Mouse (Mus musculus): ENCODE data around the gene Flt1.

Gene Flt1

GRCm38 (mm10) chr5:147725831-147726700 is at the start of gene Flt1:
Gene Flt1 (minus strand): TSS chr5:147726011.
- peak; percentile 87 for DNase-seq

DNA sequence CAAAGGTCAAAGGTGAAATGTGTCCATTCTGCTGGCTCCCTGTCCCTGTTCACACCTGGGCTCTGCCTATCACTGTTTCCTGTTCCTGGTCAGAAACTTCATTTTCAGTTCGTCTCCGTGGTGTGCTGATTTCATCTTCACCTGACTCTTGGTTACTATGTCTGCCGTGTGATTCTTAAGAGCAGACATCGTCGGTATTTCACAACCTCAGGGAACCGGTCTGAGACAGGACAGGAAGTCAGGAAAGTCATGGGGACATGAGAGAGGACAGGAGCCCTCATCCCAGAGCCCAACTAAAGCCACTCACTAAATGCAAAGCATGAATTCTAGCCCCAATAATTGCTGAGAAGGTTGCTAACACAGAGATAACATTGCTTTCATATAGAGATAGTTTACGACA is 49.4 kb upstream of the Flt1 start:
- DNase-seq, result no peak

DNA sequence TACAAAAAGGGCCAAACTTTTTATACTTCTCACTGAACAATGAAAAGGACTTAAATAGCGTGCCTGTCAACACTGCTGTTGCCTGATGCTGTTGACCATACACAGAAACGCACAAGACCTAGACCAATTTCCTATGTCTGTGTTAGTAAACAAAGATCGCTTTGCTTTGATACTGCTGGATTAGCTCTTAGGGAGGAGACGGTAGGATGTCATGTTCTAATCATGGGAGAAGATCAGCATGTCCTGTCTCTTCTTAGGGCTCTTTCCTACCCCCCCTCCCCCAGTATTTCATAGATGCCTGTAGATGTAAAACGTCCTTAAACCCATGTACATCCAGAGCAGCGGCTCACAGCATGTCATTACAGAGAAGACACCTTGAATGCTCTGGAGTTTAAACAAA is 44.1 kb upstream of the Flt1 start:
- no peak for DNase-seq

DNA sequence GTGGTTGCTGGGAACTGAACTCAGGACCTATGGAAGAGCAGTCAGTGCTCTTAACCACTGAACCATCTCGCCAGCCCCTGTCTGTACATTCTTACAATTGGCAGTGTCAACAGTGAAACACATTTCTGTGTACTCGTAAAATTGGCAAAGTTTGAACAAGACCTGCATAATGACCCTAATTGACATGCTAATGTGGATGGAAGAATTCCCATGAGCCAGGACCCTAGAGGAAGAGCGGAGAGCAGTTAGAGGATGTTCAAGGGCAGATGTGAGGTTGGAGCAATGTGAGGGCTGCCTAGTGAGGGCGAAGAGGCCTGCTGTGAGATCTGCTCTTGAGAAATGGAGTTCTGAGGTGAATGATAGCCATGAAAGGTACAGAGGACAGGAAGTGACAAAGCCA is 38.2 kb upstream of the Flt1 start:
- no peak for DNase-seq

DNA sequence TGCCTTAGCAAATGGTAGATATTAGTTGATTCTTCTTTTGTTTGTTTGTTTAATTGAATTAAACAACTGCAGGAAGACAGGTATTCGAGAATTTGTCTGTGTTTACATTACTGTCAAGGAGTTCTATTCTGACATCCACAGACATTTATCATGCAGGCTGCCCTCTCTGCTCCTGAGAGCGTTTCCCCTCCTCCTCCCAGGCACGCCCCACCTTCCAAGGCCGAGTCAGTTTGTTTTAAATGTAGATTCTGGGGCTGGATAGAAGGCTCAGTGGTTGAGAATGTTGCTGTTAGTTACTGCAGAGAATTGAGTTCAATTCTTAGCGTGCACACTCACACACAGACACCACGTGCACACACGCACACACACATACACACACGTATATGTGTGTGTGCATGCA is 36.2 kb upstream of the Flt1 start:
- no peak for DNase-seq

GRCm38 (mm10) chr5:147761275-147761674 is 35.5 kb upstream of the Flt1 start:
- DNase-seq, result no peak

DNA sequence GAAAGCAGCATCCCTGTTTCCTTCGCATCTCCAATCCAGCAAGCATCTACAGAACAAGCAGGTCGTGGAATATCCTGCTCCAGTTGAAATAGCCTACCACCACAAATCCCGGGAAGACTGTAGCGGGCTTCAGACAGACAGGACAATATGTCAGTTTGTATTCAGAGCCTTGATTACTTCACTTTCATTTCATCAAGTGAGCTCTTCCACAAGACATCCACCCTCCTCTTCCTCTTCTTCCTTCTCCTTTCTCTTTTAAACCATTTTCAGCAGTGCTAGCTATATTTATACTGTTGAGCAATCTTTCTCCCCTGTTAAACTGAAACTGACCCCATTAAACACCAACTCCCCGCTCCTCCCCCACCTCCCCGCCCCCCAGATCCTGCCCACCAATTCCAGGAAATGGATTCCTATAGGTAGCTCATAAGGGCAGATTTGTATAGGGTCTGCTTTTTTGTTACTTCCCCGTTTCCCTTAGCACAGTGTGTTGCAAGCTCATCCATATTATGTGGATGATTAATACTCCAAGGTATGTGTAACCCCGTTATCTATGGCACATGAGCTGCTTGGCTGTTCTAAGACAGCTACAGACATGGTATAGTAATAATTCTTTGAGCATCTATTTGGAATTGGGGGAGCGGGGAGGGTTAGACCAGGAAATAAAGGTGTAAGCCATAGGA is 33.0 kb upstream of the Flt1 start:
- DNase-seq, result no peak

DNA sequence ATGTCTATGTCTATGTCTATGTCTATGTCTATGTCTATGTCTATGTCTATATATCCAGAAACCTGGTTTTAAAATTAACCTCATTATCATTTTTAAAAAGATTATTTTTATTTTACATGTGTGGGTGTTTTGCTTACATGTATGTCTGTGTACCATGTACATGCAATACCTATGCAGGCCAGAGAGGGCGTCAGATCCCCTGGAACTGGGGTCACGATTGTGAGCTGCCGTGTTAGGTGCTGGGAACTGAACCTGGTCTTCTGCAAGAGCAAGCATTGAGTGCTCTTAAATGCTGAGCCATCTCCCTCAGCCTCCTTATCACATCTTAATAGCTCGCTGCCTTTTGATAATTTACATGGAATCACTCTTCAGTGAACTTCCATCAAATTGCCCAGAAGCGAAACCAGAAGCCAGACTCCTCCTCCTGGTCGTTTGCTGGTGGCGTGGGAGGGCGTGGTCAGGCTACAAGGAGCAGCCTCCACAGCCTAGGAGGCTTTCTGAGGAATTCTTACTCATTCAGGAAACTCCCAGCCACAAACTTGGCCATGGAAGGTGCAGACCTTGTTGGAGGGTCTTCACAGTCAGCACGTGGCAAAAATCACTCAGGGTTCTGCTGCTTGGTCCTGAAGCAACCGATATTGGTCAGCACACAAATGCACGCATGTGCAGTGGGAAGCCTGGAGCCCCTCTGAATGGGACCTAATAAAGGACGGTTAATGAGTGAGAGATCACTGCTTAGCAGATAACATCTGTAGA is 32.2 kb upstream of the Flt1 start:
- peak; percentile 69 for DNase-seq

DNA sequence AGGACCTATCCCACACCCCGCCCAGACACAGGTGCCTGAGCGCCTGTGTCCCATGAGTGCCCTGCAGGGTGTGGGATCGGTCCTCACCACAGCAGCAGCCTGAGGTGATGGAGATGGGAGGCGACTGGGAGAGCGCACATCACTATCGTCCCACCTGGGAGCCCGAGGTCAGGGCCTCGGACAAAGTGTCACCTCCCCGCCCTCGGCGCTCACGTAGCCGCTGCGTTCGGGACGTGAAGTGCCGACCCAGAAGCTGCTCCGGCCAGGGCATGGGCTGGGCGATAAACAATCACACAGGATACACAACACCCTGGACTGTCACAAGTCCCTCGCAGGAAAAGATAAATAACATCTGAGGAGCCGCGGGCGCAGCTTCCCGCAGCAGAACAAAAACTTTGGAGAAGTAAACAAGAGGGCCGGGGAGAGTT is 27.1 kb upstream of the Flt1 start:
- DNase-seq, result peak; percentile 60

GRCm38 (mm10) chr5:147751673-147752130 is 25.9 kb upstream of the Flt1 start:
- peak; percentile 83 for DNase-seq

- DNase-seq, result no peak
These were observed 24.2 kb upstream of the Flt1 start for GRCm38 (mm10) chr5:147749972-147750371.

DNA sequence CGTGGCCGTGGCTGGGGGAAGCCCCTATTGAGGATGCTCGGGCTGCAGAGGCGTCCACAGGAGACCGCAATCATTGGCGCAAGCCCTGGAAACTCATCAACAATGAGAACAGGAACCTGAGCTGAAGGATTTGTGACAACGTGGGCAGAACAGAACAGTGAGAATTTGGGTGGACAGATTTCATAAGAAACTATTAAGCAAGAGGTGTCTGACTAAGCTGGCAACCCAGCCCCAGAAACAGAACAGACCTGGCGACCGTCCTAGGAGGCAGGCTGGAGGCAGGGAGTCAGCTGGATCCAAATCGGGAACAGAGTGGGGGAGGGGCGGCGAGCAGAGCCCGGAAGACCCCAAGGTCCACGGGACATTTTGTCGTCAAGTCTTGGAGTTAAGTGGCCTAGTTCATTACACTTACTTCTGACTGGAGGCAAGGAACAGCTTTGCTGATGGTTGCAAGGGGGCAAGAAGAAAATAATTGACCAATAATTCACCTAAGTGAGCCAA is 22.3 kb upstream of the Flt1 start:
- peak; percentile 75 for DNase-seq

DNA sequence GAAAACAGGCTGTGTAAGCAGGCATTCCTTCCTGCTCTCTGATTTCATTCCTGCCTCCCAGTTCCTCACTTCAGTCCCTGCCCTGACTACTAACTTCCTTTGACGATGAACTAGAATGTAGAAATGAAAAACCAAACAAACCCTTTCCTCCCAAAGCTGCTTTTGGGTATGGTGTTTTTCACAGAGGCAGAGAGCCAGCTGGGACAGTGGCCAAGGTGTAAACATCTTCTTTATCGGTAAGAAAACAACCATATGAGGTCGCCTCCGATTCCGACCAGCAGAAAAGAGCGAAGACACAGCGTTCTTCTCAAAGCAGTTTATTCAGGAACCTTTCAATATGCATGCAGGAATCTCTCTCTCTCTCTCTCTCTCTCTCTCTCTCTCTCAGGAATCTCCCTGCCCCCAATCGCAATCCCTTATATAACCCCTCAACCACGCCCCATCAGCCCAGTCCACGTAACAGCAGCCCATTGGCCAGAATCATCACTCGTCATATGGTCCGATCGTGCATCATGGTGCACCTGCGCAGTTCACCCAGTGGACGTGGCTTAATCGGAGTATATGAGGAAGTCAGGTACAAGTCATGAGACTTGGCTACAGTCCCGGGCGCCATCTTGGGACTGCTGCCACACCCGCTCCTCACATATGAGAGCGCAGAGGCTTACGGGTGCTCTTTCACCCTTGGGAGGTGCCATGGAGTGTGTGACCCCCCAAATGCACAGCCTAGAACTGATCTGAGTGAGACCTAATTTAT is 19.3 kb upstream of the Flt1 start:
- no peak for DNase-seq

- no peak for DNase-seq
These were observed 16.8 kb upstream of the Flt1 start for GRCm38 (mm10) chr5:147742468-147743111.

- DNase-seq, result no peak
These were observed 11.0 kb upstream of the Flt1 start for GRCm38 (mm10) chr5:147736766-147737280.

GRCm38 (mm10) chr5:147733682-147734081 is 7.9 kb upstream of the Flt1 start:
- peak; percentile 45 for DNase-seq

- peak; percentile 24 for DNase-seq
These were observed 7.1 kb upstream of the Flt1 start for GRCm38 (mm10) chr5:147732926-147733325.

- no peak for DNase-seq
These were observed 1.7 kb upstream of the Flt1 start for GRCm38 (mm10) chr5:147727481-147727880.

DNA sequence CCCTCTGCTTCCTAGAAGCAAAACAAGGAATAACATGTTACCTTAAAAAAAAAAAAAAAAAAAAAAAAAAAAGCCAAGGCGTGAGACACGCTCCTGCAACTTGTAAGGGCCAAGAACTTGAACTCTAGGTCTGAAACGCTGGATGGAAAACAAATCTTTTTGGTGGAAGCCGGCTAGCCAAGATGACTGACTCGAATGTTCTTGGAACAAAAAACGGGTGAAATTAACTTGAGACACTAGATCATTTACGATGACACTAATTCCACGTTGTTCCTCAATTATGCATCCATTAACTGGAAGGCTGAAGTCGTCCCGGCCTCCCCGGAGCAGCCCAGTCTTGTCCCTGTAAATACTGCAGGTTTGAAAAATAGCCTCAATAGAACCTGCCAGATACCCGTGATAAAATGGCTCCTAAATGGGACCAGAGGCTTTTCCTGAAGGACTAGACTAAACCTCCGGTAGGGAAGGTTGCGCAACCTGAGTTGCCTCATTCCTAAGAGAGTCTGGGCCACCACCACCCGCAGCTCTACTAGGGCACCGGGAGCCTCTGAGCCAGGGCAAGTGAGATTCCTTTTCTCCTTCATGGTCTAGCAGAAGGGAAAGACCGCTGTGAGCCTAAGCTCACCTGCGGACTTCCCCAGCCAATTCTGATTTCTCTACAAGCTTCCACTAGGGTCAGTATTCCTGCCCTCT is 1.0 kb upstream of the Flt1 start:
- DNase-seq, result no peak

- DNase-seq, result peak; percentile 82
These were observed 623 bp downstream of the Flt1 start for GRCm38 (mm10) chr5:147724945-147725830.

All from kidney, postnatal 10 days (tissue).